Mouse (Mus musculus): ENCODE data around the gene Pitx1.

The Pitx1 gene

DNA sequence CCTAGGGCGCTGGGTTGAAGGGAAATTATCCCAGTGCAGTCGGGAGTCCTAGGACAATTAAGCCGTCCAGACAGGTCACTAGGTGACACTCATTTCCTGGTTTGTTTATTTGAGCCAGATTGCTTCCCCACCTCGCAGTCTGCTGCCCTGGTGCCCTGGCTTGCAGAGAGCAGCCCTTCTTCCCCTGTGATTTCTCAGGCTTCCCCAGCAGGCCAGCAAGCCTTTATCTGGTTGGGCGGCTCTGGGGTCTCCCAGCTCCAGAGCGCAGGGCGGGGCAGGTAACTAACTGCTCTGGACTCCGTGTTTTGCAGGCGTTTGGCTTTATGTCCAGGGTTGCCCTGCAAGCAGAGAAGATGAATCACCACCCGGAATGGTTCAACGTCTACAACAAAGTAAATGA, 60.9 kb downstream of the Pitx1 start:
- DNase-seq, result no peak

Data from kidney, postnatal 14 days (tissue).